Mouse (Mus musculus) ES-E14 (cell line): ENCODE data around the gene Tubb2a. TPM values are rescaled to one million over a fixed set of nuclear protein-coding genes. Genes with fewer than 3 reads are reported as not detected.
A peak's percentile ranks its signal among the peaks of the same experiment; 100 is the strongest.
"Not testable (repeated sequence)": the region's sequence is repeated elsewhere in the genome, so short reads cannot be mapped to it uniquely, and the experiment has no call there.

ENCODE experiments used
- DNase-seq: peaks from one replicate; pipeline ENCODE4 v3.0.0-alpha.2; 2013; ENCODE audit warnings: low read depth, low spot score
- H3K27ac ChIP-seq: 2 replicates; pipeline ENCODE4 v1.5.1; 2012; ENCODE audit warnings: low read depth, mild to moderate bottlenecking, low read length, moderate library complexity, mixed read lengths; ENCODE audit not compliant: poor library complexity, insufficient read depth, severe bottlenecking
- H3K36me3 ChIP-seq: 2 replicates; pipeline ENCODE4 v1.6.1; 2012; ENCODE audit warnings: mild to moderate bottlenecking, low read length, moderate library complexity, mixed read lengths; ENCODE audit not compliant: control insufficient read depth, poor library complexity, insufficient read depth, severe bottlenecking
- H3K4me1 ChIP-seq, 2 experiments: fragments of 150-350 bp in 1 of 2; sonication (generic) in 1 of 2; 2 replicates each; pipeline ENCODE4 v1.6.1; 2012; ENCODE audit warnings: low read length in 2 of 2, mild to moderate bottlenecking in 1 of 2, mixed read lengths in 1 of 2; ENCODE audit not compliant: control insufficient read depth in 2 of 2, insufficient read depth in 2 of 2, poor library complexity in 1 of 2
- H3K4me3 ChIP-seq, 2 experiments: fragments of 150-350 bp in 1 of 2; sonication (generic) in 1 of 2; 2 replicates each; pipeline ENCODE4 v1.5.1; 2012; ENCODE audit warnings: low read length in 2 of 2, low read depth in 1 of 2, mild to moderate bottlenecking in 1 of 2, mixed read lengths in 1 of 2; ENCODE audit not compliant: insufficient read depth in 1 of 2, poor library complexity in 1 of 2, severe bottlenecking in 1 of 2
- H3K9ac ChIP-seq: 2 replicates; pipeline ENCODE4 v1.6.1; 2012; ENCODE audit warnings: low read depth, mild to moderate bottlenecking, low read length, mixed read lengths; ENCODE audit not compliant: poor library complexity, insufficient read depth, severe bottlenecking
- H3K9me3 ChIP-seq: fragments of 150-350 bp; sonication (generic); 2 replicates; pipeline ENCODE4 v1.6.1; 2012; ENCODE audit warnings: low read depth, mild to moderate bottlenecking, low read length; ENCODE audit not compliant: control insufficient read depth, insufficient read depth
- CHD2 ChIP-seq: IDR thresholded peaks from 2 replicates; pipeline ENCODE4 v1.6.1; 2014; ENCODE audit warnings: mild to moderate bottlenecking, low read depth, low read length, inconsistent platforms
- HCFC1 ChIP-seq: IDR thresholded peaks from 2 replicates; pipeline ENCODE4 v1.6.1; 2012; ENCODE audit warnings: low read length, inconsistent platforms, borderline replicate concordance; ENCODE audit not compliant: insufficient read depth
- MAFK ChIP-seq: IDR thresholded peaks from 2 replicates; pipeline ENCODE4 v1.6.1; 2014; ENCODE audit warnings: mild to moderate bottlenecking, low read depth, low read length, inconsistent platforms; ENCODE audit not compliant: insufficient read depth
- ZC3H11A ChIP-seq: IDR thresholded peaks from 2 replicates; pipeline ENCODE4 v1.6.1; 2012; ENCODE audit warnings: low read depth, mild to moderate bottlenecking, inconsistent platforms, low read length, borderline replicate concordance
- ZNF384 ChIP-seq: IDR thresholded peaks from 2 replicates; pipeline ENCODE4 v1.6.1; 2012; ENCODE audit warnings: low read depth, low read length, inconsistent platforms
- in situ Hi-C, 2 experiments: fragments of 600-800 bp; cut with MboI; formaldehyde crosslinking; loops; one replicate each; pipeline ENCODE4 v1.15.1; 2025; ENCODE audit warnings: low sequenced_read_pairs in 2 of 2, inconsistent platforms in 1 of 2; ENCODE audit not compliant: unreplicated experiment in 2 of 2
- total RNA-seq: library from RNA; depleted of rRNA; stranded (reverse); fragments of 300-350 nt; gene quantifications from 2 replicates; pipeline ENCODE4 v1.2.3, GENCODE M21; 2012

Tubb2a gene
- total RNA-seq, 1 experiment, result 62.2 TPM

DNA sequence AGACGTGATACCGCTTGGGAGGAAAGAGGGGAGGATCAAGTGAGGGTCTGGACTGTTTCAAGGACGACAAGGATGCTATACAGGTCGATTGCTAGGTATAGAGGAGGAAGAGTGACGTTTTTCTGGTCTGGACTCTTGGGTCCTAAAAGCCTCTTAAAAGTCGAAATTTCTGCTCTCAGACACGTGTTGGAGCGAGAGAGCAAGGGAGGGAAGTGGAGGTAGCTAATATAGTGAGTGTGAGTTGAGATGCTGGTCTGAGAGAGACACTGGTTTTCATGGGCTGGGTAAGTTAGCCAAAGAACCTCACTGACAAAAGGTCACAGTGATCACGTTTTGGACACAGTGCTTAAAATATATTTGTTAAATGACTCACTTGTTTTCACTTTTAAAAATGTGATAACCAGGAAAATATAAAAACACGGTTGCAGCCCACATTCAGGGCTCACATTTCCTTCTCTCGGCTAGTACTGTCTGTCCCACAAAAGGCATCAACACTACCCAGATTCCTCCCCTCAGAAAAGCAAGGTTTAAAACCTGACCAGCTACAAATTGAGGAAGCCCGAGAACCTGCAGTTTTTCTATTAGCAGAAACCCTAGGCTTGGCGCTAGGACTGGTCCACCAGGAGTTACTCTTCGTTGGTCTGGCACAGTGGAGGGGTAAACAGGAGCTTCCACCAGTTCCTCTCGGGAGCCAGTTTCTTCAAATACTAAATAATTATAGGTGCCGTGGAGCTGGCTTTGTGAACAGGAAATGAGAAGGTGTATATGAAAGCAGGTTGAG lies 883 bp upstream of the Tubb2a start:
- peak overlapping the region in 1 of 2 experiments; percentile 78; a peak in 3 of 4 replicates for H3K4me3 ChIP-seq
- in situ Hi-C loops, result no loop called here
- H3K4me1 ChIP-seq, result peaks cover under 1 to 7% of the 10 kb centered on the region in 2 experiments
- no peak overlapping the region for H3K9ac ChIP-seq
- no peaks in the 10 kb centered on the region for H3K36me3 ChIP-seq
- no peak for DNase-seq
- TF ChIP-seq CHD2 (no peak), MAFK (no peak), ZNF384 (no peak), ZC3H11A (no peak), HCFC1 (no peak)
- no peak overlapping the region for H3K27ac ChIP-seq
- H3K9me3 ChIP-seq, result no peaks in the 10 kb centered on the region

DNA sequence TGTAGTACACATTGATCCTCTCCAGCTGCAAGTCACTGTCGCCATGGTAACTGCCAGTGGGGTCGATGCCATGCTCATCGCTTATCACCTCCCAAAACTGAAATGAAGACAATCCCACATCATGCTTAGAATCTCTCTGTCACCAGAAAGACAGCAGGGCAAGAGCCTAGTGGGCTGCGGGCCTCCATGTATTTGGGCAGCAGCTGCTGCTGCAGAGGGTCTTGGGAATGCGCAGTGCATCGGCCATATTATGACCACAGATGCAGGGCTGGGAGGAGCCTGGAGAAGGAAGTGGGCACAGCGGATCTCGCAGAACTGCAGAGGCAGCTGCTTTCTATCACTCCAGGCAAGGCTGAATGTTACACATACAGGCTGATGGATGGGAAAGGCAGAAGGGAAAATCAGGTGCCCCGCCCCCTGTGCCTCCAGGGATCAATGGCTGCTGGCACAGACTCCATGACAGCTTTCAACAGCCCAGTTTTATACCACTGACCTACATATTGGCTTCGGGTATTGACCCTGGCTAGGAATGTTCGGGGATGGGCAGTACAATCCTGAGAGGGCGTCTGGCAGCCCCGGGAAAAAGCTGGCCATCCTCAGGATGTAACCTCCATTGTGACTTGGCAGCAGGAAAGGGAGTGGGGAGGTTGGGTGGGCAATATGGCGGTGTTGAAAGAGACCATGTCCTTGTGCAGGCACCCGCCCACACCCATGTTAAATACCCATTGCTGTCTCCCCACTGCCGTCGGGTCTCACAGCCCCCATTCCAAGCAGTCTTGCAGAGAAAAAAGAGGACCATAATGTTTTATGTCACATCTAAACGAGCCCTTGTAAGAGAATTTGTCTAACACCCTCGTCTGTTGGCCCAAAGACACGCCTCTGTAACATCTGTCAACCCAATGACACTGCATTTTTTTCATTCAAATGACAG lies 981 bp downstream of the Tubb2a start:
- Histone ChIP-seq H3K27ac (no peak overlapping the region), H3K9me3 (no peaks in the 10 kb centered on the region), H3K36me3 (no peaks in the 10 kb centered on the region), H3K9ac (no peak overlapping the region), H3K4me3 (peak overlapping the region; percentile 18 to 78; a peak in 3 of 4 replicates), H3K4me1 (peaks cover 0 to 6% of the 10 kb centered on the region in 2 experiments; a peak in 3 of 4 replicates)
- DNase-seq, result no peak
- in situ Hi-C loops, result no loop called here
- TF ChIP-seq ZC3H11A (no peak), ZNF384 (no peak), HCFC1 (no peak), MAFK (no peak), CHD2 (no peak)

DNA sequence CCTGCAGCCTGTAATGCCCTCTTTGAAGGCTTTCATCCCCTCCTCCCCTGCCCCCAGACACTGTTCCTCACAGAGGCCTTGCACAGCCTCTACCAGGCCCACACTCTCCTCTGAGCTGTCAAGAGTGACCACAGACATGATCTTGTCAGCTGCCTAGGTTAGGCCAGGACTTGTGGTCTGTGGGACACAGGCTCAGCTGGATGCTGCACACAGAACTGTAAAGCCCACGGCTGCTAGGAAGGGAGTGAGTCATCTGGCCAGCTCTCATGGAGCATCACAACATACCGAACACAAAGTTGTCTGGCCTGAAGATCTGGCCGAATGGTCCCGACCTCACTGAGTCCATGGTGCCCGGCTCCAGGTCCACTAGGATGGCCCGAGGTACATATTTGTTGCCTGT lies 1.9 kb downstream of the Tubb2a start:
- DNase-seq, H3K4me3 ChIP-seq, H3K9ac ChIP-seq, H3K4me1 ChIP-seq, H3K36me3 ChIP-seq, H3K27ac ChIP-seq, in situ Hi-C loops, H3K9me3 ChIP-seq: not testable (repeated sequence)

DNA sequence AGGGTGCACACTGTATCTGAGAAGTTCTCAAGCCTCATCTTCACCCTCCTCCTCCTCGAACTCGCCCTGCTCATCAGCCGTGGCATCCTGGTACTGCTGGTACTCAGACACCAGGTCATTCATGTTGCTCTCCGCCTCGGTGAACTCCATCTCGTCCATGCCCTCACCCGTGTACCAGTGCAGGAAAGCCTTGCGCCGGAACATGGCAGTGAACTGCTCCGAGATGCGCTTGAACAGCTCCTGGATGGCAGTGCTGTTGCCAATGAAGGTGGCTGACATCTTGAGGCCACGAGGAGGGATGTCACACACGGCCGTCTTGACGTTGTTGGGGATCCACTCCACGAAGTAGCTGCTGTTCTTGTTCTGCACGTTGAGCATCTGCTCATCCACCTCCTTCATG lies 3.4 kb downstream of the Tubb2a start:
- in situ Hi-C loops, H3K36me3 ChIP-seq, H3K4me3 ChIP-seq, H3K9me3 ChIP-seq, DNase-seq, H3K4me1 ChIP-seq, H3K9ac ChIP-seq, H3K27ac ChIP-seq: not testable (repeated sequence)
